Mouse (Mus musculus): ENCODE data around the gene Gm17651. TPM values are rescaled to one million over a fixed set of nuclear protein-coding genes. Genes with fewer than 3 reads are reported as not detected.

The Gm17651 gene
- polyA plus RNA-seq, 1 experiment from 2014 or later: not detected

DNA sequence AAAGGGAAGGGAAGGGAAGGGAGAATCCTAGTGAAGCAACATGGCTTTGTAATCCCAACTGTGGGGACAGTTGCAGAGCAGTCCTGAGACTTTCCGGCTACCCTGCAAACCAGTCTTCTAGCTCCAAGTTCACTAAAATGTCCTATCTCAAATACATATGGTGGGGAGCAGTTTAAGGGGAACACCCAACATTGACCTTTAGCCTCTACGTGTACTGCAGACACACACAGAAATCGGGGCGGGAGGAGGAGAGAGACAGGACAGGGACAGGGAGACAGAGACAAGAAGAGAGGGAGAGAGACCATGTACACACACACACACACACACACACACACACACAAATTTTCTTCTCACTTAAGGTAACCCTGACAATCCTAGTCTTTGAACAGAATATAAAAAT, 44.6 kb downstream of the Gm17651 start:
- Histone ChIP-seq H3K36me3 (ENCODE audit: control insufficient read depth, insufficient read depth, low read length) (no peaks in the 10 kb centered on the region), H3K4me2 (ENCODE audit: low read depth, low read length) (no peak overlapping the region), H3K27ac (ENCODE audit: low read length) (no peak overlapping the region), H3K4me3 (replicated peaks; ENCODE audit: low read length) (no peak overlapping the region), H3K4me1 (ENCODE audit: control insufficient read depth, insufficient read depth, low read length) (peaks cover 4% of the 10 kb centered on the region; the same call in 1 of the 2 replicates), H3K9me3 (replicated peaks; ENCODE audit: control insufficient read depth, low read length) (no peaks in the 10 kb centered on the region), H3K9ac (ENCODE audit: low read length) (no peak overlapping the region), H3K27me3 (ENCODE audit: control insufficient read depth, insufficient read depth, low read length) (no peaks in the 10 kb centered on the region)
- 79% methylated on average over 4 of the region's 4 CpGs for WGBS
- ATAC-seq (ENCODE audit: insufficient read depth, low FRiP score): no peak

DNA sequence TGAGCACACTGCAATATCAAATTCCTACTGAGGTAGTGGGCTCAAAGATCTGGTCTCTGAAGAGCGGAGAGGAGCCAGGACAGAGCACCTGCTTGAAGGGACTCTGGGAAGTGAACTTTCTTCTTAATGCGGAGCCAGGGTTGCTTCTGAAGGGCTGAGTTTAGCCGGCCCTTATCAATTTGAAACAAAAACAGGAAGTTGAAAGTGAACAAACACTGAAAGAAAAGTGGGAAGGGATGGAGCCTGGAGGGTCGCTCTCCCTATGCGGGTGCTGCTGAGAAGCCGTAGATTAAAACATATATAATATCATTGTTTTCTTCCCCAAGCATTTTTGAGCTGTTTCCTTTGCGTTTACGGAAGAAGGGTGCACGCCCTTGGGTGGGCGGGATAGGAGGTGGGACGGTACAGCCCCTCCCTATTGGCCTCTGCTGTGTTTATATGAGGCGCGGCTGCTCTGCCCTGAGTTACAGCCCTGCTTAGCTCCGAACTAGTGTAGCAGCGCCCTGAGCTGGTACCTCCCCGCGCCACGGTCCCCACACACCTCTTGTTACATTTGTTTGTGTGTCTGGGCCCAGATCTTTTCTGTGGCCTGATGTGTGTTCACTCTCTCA, 46.0 kb downstream of the Gm17651 start, which contains the start of gene Fmo5:
Gene Fmo5 (plus strand): TSS at position 414 of the 611 bp plus-strand sequence.
- no peaks in the 10 kb centered on the region; the same call in 1 of the 2 replicates for H3K4me1 ChIP-seq (ENCODE audit: control insufficient read depth, insufficient read depth, low read length)
- H3K9ac ChIP-seq (ENCODE audit: low read length): peak within 1 kb of the TSS; percentile 59
- no peaks in the 10 kb centered on the region for H3K27me3 ChIP-seq (ENCODE audit: control insufficient read depth, insufficient read depth, low read length)
- H3K4me2 ChIP-seq (ENCODE audit: low read depth, low read length): peak within 1 kb of the TSS; percentile 69
- H3K27ac ChIP-seq (ENCODE audit: low read length): peak within 1 kb of the TSS; percentile 43
- no peaks in the 10 kb centered on the region for H3K9me3 ChIP-seq (replicated peaks; ENCODE audit: control insufficient read depth, low read length)
- H3K4me3 ChIP-seq (replicated peaks; ENCODE audit: low read length): peak within 1 kb of the TSS; percentile 49
- 2% methylated on average over 18 of the region's 18 CpGs for WGBS
- H3K36me3 ChIP-seq (ENCODE audit: control insufficient read depth, insufficient read depth, low read length): no peaks in the 10 kb centered on the region
- peak; percentile 96 for ATAC-seq (ENCODE audit: insufficient read depth, low FRiP score)

DNA sequence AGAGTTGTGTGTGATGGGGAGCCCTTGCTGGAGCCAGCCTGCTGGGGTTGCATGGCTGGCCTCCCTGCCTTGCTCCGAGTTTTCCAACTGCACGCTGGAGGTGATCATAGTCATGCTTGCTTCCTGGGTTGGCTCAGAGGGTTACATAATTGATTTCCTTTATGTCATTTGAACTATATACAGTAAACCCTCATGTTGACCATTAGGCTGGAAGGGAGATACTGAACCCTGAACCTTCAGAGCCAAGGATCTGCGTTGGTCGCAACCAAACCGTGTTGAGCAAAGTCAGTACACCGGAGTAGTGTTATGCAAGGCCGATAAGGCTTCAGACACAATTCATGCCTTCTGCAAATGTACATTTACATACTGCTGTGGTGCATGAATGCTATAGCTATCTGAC, 46.6 kb downstream of the Gm17651 start:
- peak overlapping the region; percentile 49; the same call in 1 of the 2 replicates for H3K4me3 ChIP-seq (replicated peaks; ENCODE audit: low read length)
- H3K27ac ChIP-seq (ENCODE audit: low read length): no peak overlapping the region
- no peaks in the 10 kb centered on the region for H3K36me3 ChIP-seq (ENCODE audit: control insufficient read depth, insufficient read depth, low read length)
- no peaks in the 10 kb centered on the region; the same call in 1 of the 2 replicates for H3K4me1 ChIP-seq (ENCODE audit: control insufficient read depth, insufficient read depth, low read length)
- WGBS: 52% methylated on average over 7 of the region's 7 CpGs
- peak; percentile 39; the same call in 1 of the 2 replicates for ATAC-seq (ENCODE audit: insufficient read depth, low FRiP score)
- H3K9ac ChIP-seq (ENCODE audit: low read length): peak overlapping the region; percentile 59; the same call in 1 of the 2 replicates
- no peaks in the 10 kb centered on the region for H3K27me3 ChIP-seq (ENCODE audit: control insufficient read depth, insufficient read depth, low read length)
- peak overlapping the region; percentile 69 for H3K4me2 ChIP-seq (ENCODE audit: low read depth, low read length)
- no peaks in the 10 kb centered on the region for H3K9me3 ChIP-seq (replicated peaks; ENCODE audit: control insufficient read depth, low read length)

DNA sequence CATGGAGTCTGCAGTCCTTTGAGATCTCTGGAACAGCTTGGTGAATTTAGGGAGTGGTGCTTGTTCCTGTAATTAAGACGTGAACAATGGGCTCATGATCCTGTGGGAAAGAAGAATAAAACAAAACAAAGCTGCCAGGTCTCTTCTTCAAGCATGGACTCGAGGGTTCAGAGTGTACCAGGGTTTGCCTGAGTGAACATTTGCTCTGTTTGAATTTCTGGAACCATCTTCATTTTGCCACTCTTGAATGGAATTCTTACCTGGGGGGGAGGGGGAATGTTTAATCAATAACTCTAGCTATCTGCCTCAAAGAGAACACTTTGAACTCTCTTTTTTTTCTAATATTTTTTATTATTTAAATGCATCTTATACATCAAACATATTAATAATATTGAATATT, 49.9 kb downstream of the Gm17651 start:
- Histone ChIP-seq H3K9me3 (replicated peaks; ENCODE audit: control insufficient read depth, low read length) (no peaks in the 10 kb centered on the region), H3K9ac (ENCODE audit: low read length) (no peak overlapping the region), H3K4me1 (ENCODE audit: control insufficient read depth, insufficient read depth, low read length) (no peaks in the 10 kb centered on the region; the same call in 1 of the 2 replicates), H3K4me3 (replicated peaks; ENCODE audit: low read length) (no peak overlapping the region), H3K4me2 (ENCODE audit: low read depth, low read length) (no peak overlapping the region), H3K36me3 (ENCODE audit: control insufficient read depth, insufficient read depth, low read length) (no peaks in the 10 kb centered on the region), H3K27me3 (ENCODE audit: control insufficient read depth, insufficient read depth, low read length) (no peaks in the 10 kb centered on the region), H3K27ac (ENCODE audit: low read length) (no peak overlapping the region)
- WGBS: 34% methylated on average over 2 of the region's 2 CpGs
- no peak for ATAC-seq (ENCODE audit: insufficient read depth, low FRiP score)

Small RNAs within 50 kb of the gene (microRNA-seq; reads per million reads assigned to microRNA genes)
- not detected for gene Mir7225

Other genes starting within 250 kb of the Gm17651 start
- 15.8 and 16.2 TPM in 2 replicates for gene Chd1l, start 64.5 kb downstream of the Gm17651 start, polyA plus RNA-seq (2015; fragmentation: Nextera tagmentation; extraction: Ambion mirVana)
- 9.8 and 10.4 TPM in 2 replicates for gene Fmo5, start 45.9 kb downstream of the Gm17651 start, polyA plus RNA-seq (2015; fragmentation: Nextera tagmentation; extraction: Ambion mirVana)
- gene Prkab2, start 16.5 kb downstream of the Gm17651 start, polyA plus RNA-seq (2015; fragmentation: Nextera tagmentation; extraction: Ambion mirVana): 10.3 and 10.8 TPM in 2 replicates
- gene Pde4dip, start 214.0 kb upstream of the Gm17651 start, polyA plus RNA-seq (2015; fragmentation: Nextera tagmentation; extraction: Ambion mirVana): 27.5 and 31.3 TPM in 2 replicates
- 143 and 147 TPM in 2 replicates for gene Sec22b, start 226.5 kb upstream of the Gm17651 start, polyA plus RNA-seq (2015; fragmentation: Nextera tagmentation; extraction: Ambion mirVana)

Data from stomach, embryonic 16.5 days (tissue).